Mouse (Mus musculus): ENCODE results near the gene Ddx27. TPM values are rescaled to one million over a fixed set of nuclear protein-coding genes. Genes with fewer than 3 reads are reported as not detected.

Gene Ddx27
- polyA plus RNA-seq, 1 experiment from 2014 or later: 48.0 TPM

DNA sequence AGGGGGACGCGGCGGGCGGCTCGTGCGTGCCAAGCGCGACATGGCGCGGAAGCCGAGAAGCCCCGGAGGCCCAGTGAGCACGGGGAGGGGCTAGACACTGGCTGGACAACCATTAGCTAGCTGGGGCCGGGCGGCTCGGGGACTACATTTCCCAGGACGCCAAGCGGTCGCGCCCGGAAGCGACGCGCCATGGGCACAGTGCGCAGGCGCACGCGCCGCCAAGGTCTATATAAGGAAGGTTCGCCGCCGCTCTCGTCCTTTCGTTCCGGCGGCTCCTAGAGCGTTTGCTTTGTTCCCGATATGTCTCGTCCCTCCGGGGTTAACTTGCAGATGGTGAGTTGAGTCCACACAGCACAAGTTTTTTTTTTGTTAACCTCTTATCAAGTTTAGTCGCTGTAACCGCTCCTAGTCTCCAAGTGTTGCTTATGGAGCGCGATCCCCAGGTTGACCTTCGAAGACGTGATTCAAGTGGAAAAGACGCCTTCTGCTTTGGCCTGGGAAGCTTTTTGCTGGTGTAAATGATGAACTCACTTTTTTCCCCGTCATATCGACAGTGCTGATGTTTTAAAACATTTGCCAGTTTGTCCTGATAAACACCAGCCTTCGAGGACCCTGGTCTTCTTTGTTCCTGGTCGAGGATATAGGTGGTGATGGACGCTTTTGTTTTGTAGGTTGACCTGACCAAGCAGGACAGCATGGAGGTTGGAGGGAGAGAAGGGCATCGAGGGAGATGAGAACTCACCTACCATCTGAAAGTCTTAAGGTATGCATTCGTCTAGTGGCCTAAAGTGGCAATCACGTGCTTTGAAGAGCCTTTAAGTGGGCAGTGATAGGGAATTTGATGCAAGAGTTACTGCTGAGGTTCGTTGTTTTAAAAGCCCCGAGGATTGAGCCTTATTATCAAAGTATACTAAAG is 48.2 kb downstream of the Ddx27 start, which contains the start of gene Znfx1:
Znfx1 (minus strand) TSS at position 51 of the 916 bp plus-strand sequence.
- peak; percentile 97 for DNase-seq (ENCODE audit: low spot score)
- WGBS: under 1% methylated on average over 48 of the region's 57 CpGs
- H3K27me3 ChIP-seq (ENCODE audit: control insufficient read depth, insufficient read depth, low read length): no peaks in the 10 kb centered on the region
- H3K4me2 ChIP-seq (ENCODE audit: low read depth): peak within 1 kb of the TSS; percentile 53
- peak within 1 kb of the TSS; percentile 91 for H3K27ac ChIP-seq (ENCODE audit: low read depth, low read length)
- peak within 1 kb of the TSS; percentile 96 for H3K9ac ChIP-seq (ENCODE audit: low read length)
- H3K36me3 ChIP-seq (ENCODE audit: control insufficient read depth, insufficient read depth, low read length): peaks cover 6% of the 10 kb centered on the region; the same call in 1 of the 2 replicates
- peak; percentile 92 for ATAC-seq (ENCODE audit: insufficient read depth, low FRiP score, low TSS enrichment)
- H3K4me1 ChIP-seq (ENCODE audit: control insufficient read depth, insufficient read depth, low read length): peaks cover 18% of the 10 kb centered on the region
- no peaks in the 10 kb centered on the region for H3K9me3 ChIP-seq (ENCODE audit: control insufficient read depth, low read length)
- peak within 1 kb of the TSS; percentile 90 for H3K4me3 ChIP-seq (ENCODE audit: low read depth, low read length)

- DNase-seq (ENCODE audit: low spot score): no peak
- H3K9me3 ChIP-seq (ENCODE audit: control insufficient read depth, low read length): no peaks in the 10 kb centered on the region
- ATAC-seq (ENCODE audit: insufficient read depth, low FRiP score, low TSS enrichment): no peak
- no peaks in the 10 kb centered on the region for H3K27me3 ChIP-seq (ENCODE audit: control insufficient read depth, insufficient read depth, low read length)
- H3K4me3 ChIP-seq (ENCODE audit: low read depth, low read length): peak overlapping the region; percentile 90
- WGBS: under 1% methylated on average over 7 of the region's 7 CpGs
- peaks cover 6% of the 10 kb centered on the region; the same call in 1 of the 2 replicates for H3K36me3 ChIP-seq (ENCODE audit: control insufficient read depth, insufficient read depth, low read length)
- H3K9ac ChIP-seq (ENCODE audit: low read length): peak overlapping the region; percentile 96
- peaks cover 18% of the 10 kb centered on the region for H3K4me1 ChIP-seq (ENCODE audit: control insufficient read depth, insufficient read depth, low read length)
- H3K27ac ChIP-seq (ENCODE audit: low read depth, low read length): peak overlapping the region; percentile 86
- H3K4me2 ChIP-seq (ENCODE audit: low read depth): peak overlapping the region; percentile 53
Observed at GRCm38 (mm10) chr2:167063906-167064496, 49.0 kb downstream of the Ddx27 start.

- no peak overlapping the region; the same call in 1 of the 2 replicates for H3K27ac ChIP-seq (ENCODE audit: low read depth, low read length)
Observed at GRCm38 (mm10) chr2:167064601-167065295, 49.8 kb downstream of the Ddx27 start.

DNA sequence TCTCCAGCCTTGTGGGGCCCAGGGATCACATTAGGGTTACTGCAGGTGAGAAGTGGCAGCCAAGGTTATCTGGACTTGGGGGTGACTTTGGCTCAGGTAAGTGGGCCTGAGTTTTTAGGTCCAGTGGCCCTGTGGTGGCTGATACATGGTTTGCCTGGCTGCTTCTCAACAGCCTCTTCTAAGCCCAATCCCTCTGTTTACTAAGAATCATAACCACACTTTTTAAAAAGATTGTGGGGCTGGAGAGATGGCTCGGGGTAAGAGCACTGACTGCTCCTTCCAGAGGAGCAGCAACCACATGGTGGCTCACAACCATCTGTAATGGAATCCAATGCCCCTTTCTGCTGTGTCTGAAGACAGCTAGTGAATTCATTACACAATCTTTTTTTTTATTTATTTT is 51.0 kb downstream of the Ddx27 start:
- DNase-seq (ENCODE audit: low spot score): no peak
- Histone ChIP-seq H3K4me2 (ENCODE audit: low read depth) (no peak overlapping the region), H3K9ac (ENCODE audit: low read length) (no peak overlapping the region), H3K9me3 (ENCODE audit: control insufficient read depth, low read length) (no peaks in the 10 kb centered on the region), H3K36me3 (ENCODE audit: control insufficient read depth, insufficient read depth, low read length) (peaks cover 6% of the 10 kb centered on the region; the same call in 1 of the 2 replicates), H3K27ac (ENCODE audit: low read depth, low read length) (peak overlapping the region; percentile 29; the same call in 1 of the 2 replicates), H3K4me3 (ENCODE audit: low read depth, low read length) (no peak overlapping the region), H3K4me1 (ENCODE audit: control insufficient read depth, insufficient read depth, low read length) (peaks cover 18% of the 10 kb centered on the region), H3K27me3 (ENCODE audit: control insufficient read depth, insufficient read depth, low read length) (no peaks in the 10 kb centered on the region)
- 55% methylated on average over 1 of the region's 1 CpGs for WGBS
- no peak for ATAC-seq (ENCODE audit: insufficient read depth, low FRiP score, low TSS enrichment)

More at GRCm38 (mm10) chr2:167064601-167065295, 49.8 kb downstream of the Ddx27 start:
- WGBS: 30% methylated on average over 9 of the region's 9 CpGs
- no peaks in the 10 kb centered on the region for H3K9me3 ChIP-seq (ENCODE audit: control insufficient read depth, low read length)
- peaks cover 18% of the 10 kb centered on the region for H3K4me1 ChIP-seq (ENCODE audit: control insufficient read depth, insufficient read depth, low read length)
- no peaks in the 10 kb centered on the region for H3K27me3 ChIP-seq (ENCODE audit: control insufficient read depth, insufficient read depth, low read length)
- H3K4me2 ChIP-seq (ENCODE audit: low read depth): peak overlapping the region; percentile 53
- no peak for ATAC-seq (ENCODE audit: insufficient read depth, low FRiP score, low TSS enrichment)
- peak overlapping the region; percentile 90 for H3K4me3 ChIP-seq (ENCODE audit: low read depth, low read length)
- peaks cover 6% of the 10 kb centered on the region; the same call in 1 of the 2 replicates for H3K36me3 ChIP-seq (ENCODE audit: control insufficient read depth, insufficient read depth, low read length)
- H3K9ac ChIP-seq (ENCODE audit: low read length): peak overlapping the region; percentile 96
- DNase-seq (ENCODE audit: low spot score): no peak

GRCm38 (mm10) chr2:167066528-167067516 is 51.8 kb downstream of the Ddx27 start:
- Histone ChIP-seq H3K27me3 (ENCODE audit: control insufficient read depth, insufficient read depth, low read length) (no peaks in the 10 kb centered on the region), H3K4me3 (ENCODE audit: low read depth, low read length) (no peak overlapping the region), H3K9me3 (ENCODE audit: control insufficient read depth, low read length) (no peaks in the 10 kb centered on the region), H3K4me2 (ENCODE audit: low read depth) (no peak overlapping the region), H3K9ac (ENCODE audit: low read length) (no peak overlapping the region), H3K4me1 (ENCODE audit: control insufficient read depth, insufficient read depth, low read length) (peaks cover 10% of the 10 kb centered on the region), H3K27ac (ENCODE audit: low read depth, low read length) (no peak overlapping the region), H3K36me3 (ENCODE audit: control insufficient read depth, insufficient read depth, low read length) (peaks cover 6% of the 10 kb centered on the region; the same call in 1 of the 2 replicates)
- WGBS: 34% methylated on average over 6 of the region's 6 CpGs
- ATAC-seq (ENCODE audit: insufficient read depth, low FRiP score, low TSS enrichment) (no peak), DNase-seq (ENCODE audit: low spot score) (no peak)

DNA sequence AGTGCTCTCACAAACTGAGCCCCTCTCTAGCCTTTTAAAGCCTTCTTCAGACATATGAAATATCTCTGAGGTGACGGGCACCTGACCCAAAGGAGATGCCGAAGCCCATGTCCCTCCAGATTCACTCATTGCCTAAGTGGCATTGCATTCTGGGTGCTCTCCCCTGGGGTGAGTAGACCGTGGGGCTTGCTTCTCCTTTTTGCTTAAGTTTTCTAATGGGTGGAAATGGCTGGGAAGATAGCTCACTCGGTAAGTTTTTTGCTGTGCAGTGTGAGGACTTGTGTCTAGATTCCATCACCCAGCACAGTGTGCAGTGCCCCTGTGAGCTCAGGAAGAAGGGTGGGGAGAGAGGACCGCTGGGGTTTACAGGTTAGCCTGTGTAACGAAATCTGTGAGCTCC is 52.6 kb downstream of the Ddx27 start:
- peaks cover 9% of the 10 kb centered on the region for H3K4me1 ChIP-seq (ENCODE audit: control insufficient read depth, insufficient read depth, low read length)
- H3K27me3 ChIP-seq (ENCODE audit: control insufficient read depth, insufficient read depth, low read length): no peaks in the 10 kb centered on the region
- H3K36me3 ChIP-seq (ENCODE audit: control insufficient read depth, insufficient read depth, low read length): peaks cover 6% of the 10 kb centered on the region; the same call in 1 of the 2 replicates
- H3K9ac ChIP-seq (ENCODE audit: low read length): no peak overlapping the region
- ATAC-seq (ENCODE audit: insufficient read depth, low FRiP score, low TSS enrichment): no peak
- H3K4me3 ChIP-seq (ENCODE audit: low read depth, low read length): no peak overlapping the region
- DNase-seq (ENCODE audit: low spot score): no peak
- no peak overlapping the region for H3K4me2 ChIP-seq (ENCODE audit: low read depth)
- 56% methylated on average over 6 of the region's 6 CpGs for whole genome bisulfite sequencing
- no peaks in the 10 kb centered on the region for H3K9me3 ChIP-seq (ENCODE audit: control insufficient read depth, low read length)
- H3K27ac ChIP-seq (ENCODE audit: low read depth, low read length): no peak overlapping the region

DNA sequence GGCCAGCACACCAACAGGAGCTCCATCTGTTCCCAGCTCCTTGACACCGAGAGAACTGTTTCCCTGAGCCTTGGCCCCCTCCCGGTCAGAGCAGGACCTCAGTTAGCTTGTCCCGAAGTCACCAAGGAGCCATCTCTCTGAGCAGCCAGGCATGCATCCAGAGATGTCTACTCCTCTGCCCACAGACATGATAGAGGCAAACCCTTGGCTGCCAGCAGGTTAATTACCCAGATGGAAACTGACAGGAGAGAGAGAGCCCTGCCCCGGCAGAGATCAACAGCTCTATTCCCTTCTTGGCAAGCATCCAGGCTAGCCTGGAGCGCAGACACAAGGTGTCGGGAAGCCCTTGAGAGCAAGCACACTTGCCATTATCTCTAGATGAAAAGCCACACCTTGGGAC is 55.3 kb downstream of the Ddx27 start:
- 81% methylated on average over 6 of the region's 6 CpGs for WGBS
- Histone ChIP-seq H3K9me3 (ENCODE audit: control insufficient read depth, low read length) (no peaks in the 10 kb centered on the region), H3K4me3 (ENCODE audit: low read depth, low read length) (no peak overlapping the region), H3K27me3 (ENCODE audit: control insufficient read depth, insufficient read depth, low read length) (no peaks in the 10 kb centered on the region), H3K9ac (ENCODE audit: low read length) (no peak overlapping the region), H3K4me2 (ENCODE audit: low read depth) (no peak overlapping the region), H3K36me3 (ENCODE audit: control insufficient read depth, insufficient read depth, low read length) (peaks cover 4% of the 10 kb centered on the region; the same call in 1 of the 2 replicates), H3K4me1 (ENCODE audit: control insufficient read depth, insufficient read depth, low read length) (peaks cover 3% of the 10 kb centered on the region; the same call in 1 of the 2 replicates), H3K27ac (ENCODE audit: low read depth, low read length) (no peak overlapping the region)
- ATAC-seq (ENCODE audit: insufficient read depth, low FRiP score, low TSS enrichment) (no peak), DNase-seq (ENCODE audit: low spot score) (no peak)

All from neural tube, embryonic 11.5 days (tissue).